Mouse (Mus musculus) forebrain, embryonic 11.5 days (tissue): ENCODE measurements around the gene Fbxo42. TPM values are rescaled to one million over a fixed set of nuclear protein-coding genes. Genes with fewer than 3 reads are reported as not detected.

Source experiments
- ATAC-seq: fragments of 200-750 bp; cut with Nextera tagmentation; replicated peaks from 2 replicates; pipeline ENCODE4 v1.8.0; 2017; ENCODE audit warnings: moderate TSS enrichment; ENCODE audit not compliant: low FRiP score
- DNase-seq: peaks from one replicate; pipeline ENCODE4 v3.0.0-alpha.2; 2017; ENCODE audit warnings: low spot score
- H3K27ac ChIP-seq: fragments of 300-500 bp; sonication (generic); 2 replicates; pipeline ENCODE4 v1.5.1; 2014; ENCODE audit warnings: low read depth, low read length
- H3K27me3 ChIP-seq: fragments of 300-500 bp; sonication (generic); 2 replicates; pipeline ENCODE4 v1.6.1; 2014; ENCODE audit warnings: mild to moderate bottlenecking, low read length, mixed read lengths; ENCODE audit not compliant: control insufficient read depth, insufficient read depth
- H3K36me3 ChIP-seq: fragments of 300-500 bp; sonication (generic); 2 replicates; pipeline ENCODE4 v1.6.1; 2014; ENCODE audit warnings: mild to moderate bottlenecking, low read length, moderate library complexity, mixed read lengths; ENCODE audit not compliant: control insufficient read depth, insufficient read depth
- H3K4me1 ChIP-seq: fragments of 300-500 bp; sonication (generic); replicated peaks from 2 replicates; pipeline ENCODE4 v1.6.1; 2014; ENCODE audit warnings: low read length, mixed read lengths; ENCODE audit not compliant: control insufficient read depth, insufficient read depth
- H3K4me2 ChIP-seq: fragments of 300-500 bp; sonication (generic); 2 replicates; pipeline ENCODE4 v1.6.1; 2014; ENCODE audit warnings: low read depth, mild to moderate bottlenecking, low read length, moderate library complexity, mixed read lengths; ENCODE audit not compliant: severe bottlenecking
- H3K4me3 ChIP-seq: fragments of 300-500 bp; sonication (generic); 2 replicates; pipeline ENCODE4 v1.5.1; 2014; ENCODE audit warnings: low read depth, low read length
- H3K9ac ChIP-seq: fragments of 300-500 bp; sonication (generic); 2 replicates; pipeline ENCODE4 v1.6.1; 2014; ENCODE audit warnings: low read length
- H3K9me3 ChIP-seq: fragments of 300-500 bp; sonication (generic); 2 replicates; pipeline ENCODE4 v1.6.1; 2016; ENCODE audit warnings: low read length, mixed read lengths; ENCODE audit not compliant: control insufficient read depth
- WGBS: fragments of 180-500 bp; shearing (Covaris S2); extraction: QIAGEN DNeasy Blood & Tissue Kit; methylation state at CpG from one replicate; pipeline ENCODE4 v1.1.7; 2014; 5-methylcytosine and 5-hydroxymethylcytosine counted together
- polyA plus RNA-seq: library from polyadenylated mRNA; unstranded; fragments of >200 nt; fragmentation: Nextera tagmentation; extraction: Ambion mirVana; gene quantifications from 2 replicates; pipeline ENCODE4 v1.2.1, GENCODE M21; 2014

The Fbxo42 gene
- polyA plus RNA-seq, 1 experiment from 2014 or later: 31.6 TPM

DNA sequence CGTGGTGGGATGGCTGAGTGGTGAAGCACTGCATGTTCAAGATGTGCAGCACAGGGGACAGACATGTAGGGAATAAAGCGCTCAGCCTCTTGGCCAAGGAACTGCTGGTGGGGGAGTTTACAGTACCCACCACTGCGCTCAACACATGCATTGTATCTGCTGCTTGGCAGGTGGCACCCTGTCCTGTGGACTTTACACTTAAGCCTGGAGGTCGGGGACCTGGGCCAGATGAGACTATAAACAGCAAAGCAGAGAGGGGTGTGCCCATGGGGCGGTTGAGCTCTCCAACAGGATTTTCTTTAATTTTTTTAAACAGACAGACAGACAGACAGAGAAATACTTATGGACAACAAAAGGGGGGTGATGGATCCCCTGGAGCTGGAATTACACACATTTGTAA lies 59.4 kb downstream of the Fbxo42 start:
- Histone ChIP-seq H3K9ac (no peak overlapping the region), H3K4me2 (no peak overlapping the region), H3K27ac (no peak overlapping the region), H3K36me3 (no peaks in the 10 kb centered on the region), H3K9me3 (no peaks in the 10 kb centered on the region), H3K27me3 (no peaks in the 10 kb centered on the region), H3K4me3 (no peak overlapping the region), H3K4me1 (no peaks in the 10 kb centered on the region)
- no peak for ATAC-seq
- no peak for DNase-seq
- 92% methylated on average over 5 of the region's 5 CpGs for WGBS

DNA sequence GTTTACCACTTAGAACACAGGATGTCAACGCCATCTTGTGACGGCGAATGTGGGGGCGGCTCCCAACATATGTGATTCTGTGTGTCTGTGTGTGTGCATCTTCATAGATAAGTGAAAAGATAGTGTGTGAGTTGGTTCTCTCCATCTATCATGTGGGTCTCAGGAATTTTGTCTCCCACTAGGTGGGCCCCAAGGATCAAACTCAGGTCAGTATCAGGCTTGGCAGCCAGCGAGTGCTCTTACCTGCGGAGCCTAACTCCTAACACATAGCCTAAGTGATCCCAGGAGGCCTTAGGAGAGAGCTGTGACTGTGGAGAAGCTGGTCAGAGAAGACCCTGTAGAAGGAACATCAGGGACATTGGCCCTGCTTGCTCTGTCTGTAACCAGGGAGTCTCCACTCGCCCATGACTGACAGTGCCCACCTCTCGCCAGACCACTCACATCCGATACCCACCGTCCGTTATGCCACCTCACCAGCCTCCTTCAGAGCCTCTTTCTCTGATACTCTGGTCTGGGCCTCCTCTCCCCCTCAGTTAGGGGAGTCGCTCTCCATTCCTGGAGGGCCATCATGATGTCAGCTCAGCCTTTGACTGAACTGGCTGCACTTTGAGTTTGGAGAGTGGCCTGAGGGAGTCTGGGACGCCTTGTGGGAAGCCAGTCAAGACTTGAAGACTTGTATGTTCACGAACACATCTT lies 63.0 kb downstream of the Fbxo42 start:
- H3K4me3 ChIP-seq: peak overlapping the region; percentile 12; the same call in 1 of the 2 replicates
- H3K4me1 ChIP-seq: peaks cover 4% of the 10 kb centered on the region; the same call in 1 of the 2 replicates
- no peaks in the 10 kb centered on the region for H3K36me3 ChIP-seq
- peak overlapping the region; percentile 28; the same call in 1 of the 2 replicates for H3K4me2 ChIP-seq
- H3K9ac ChIP-seq: no peak overlapping the region
- no peaks in the 10 kb centered on the region for H3K27me3 ChIP-seq
- DNase-seq: peak; percentile 38
- WGBS: 81% methylated on average over 14 of the region's 14 CpGs
- H3K27ac ChIP-seq: no peak overlapping the region
- H3K9me3 ChIP-seq: no peaks in the 10 kb centered on the region
- ATAC-seq: no peak

DNA sequence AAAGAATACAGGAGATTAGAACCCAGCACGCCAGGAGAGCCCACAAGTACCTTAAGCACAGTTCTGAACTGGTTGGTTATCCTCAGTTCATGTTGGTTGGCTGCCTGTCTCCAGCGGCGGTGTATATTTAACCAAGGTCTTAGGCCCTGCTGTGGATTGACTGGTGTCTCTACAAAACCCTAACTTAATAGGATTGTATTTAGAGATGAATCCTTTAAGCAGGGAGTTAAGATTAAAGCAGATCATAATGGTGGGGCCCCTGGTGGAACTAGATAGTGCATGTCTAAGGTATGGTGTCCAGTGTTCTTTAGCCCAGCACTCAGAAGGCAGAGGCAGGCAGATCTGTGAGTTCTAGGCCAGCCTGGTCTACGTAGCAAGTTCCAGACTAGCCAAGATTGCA lies 63.9 kb downstream of the Fbxo42 start:
- WGBS: 93% methylated on average over 4 of the region's 4 CpGs
- H3K9ac ChIP-seq: no peak overlapping the region

DNA sequence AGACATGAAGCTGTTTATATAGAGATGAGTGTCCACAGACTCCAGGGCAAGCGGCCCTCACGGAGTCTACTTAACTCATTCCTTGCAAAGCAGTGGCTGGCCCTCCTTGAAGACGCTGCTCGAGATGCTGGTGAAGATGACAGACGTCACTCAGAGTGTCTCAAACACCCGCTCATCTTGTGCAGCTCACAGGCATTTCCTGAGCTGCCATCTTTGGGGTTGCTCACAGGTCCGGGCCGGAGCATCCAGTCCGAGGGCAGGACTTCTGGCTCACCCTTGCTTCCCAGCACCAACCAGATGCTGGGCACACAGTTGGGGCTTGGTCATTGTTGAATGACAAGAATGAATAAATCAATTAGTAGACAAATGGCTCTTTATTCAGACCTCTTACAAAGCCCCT lies 65.2 kb downstream of the Fbxo42 start:
- no peak overlapping the region for H3K27ac ChIP-seq
- no peak overlapping the region for H3K4me3 ChIP-seq
- no peak overlapping the region for H3K4me2 ChIP-seq
- DNase-seq (peak; percentile 48), ATAC-seq (no peak)
- WGBS: 79% methylated on average over 9 of the region's 9 CpGs
- no peaks in the 10 kb centered on the region for H3K27me3 ChIP-seq
- peak overlapping the region; percentile 27; the same call in 1 of the 2 replicates for H3K9ac ChIP-seq
- H3K4me1 ChIP-seq: peaks cover 4% of the 10 kb centered on the region; the same call in 1 of the 2 replicates
- no peaks in the 10 kb centered on the region for H3K36me3 ChIP-seq
- H3K9me3 ChIP-seq: no peaks in the 10 kb centered on the region

More for the DNA sequence above, 63.9 kb downstream of the Fbxo42 start:
- ATAC-seq (no peak), DNase-seq (peak; percentile 45)
- Histone ChIP-seq H3K27ac (no peak overlapping the region), H3K4me1 (peaks cover 4% of the 10 kb centered on the region; the same call in 1 of the 2 replicates), H3K27me3 (no peaks in the 10 kb centered on the region), H3K4me3 (no peak overlapping the region), H3K4me2 (no peak overlapping the region), H3K36me3 (no peaks in the 10 kb centered on the region), H3K9me3 (no peaks in the 10 kb centered on the region)

DNA sequence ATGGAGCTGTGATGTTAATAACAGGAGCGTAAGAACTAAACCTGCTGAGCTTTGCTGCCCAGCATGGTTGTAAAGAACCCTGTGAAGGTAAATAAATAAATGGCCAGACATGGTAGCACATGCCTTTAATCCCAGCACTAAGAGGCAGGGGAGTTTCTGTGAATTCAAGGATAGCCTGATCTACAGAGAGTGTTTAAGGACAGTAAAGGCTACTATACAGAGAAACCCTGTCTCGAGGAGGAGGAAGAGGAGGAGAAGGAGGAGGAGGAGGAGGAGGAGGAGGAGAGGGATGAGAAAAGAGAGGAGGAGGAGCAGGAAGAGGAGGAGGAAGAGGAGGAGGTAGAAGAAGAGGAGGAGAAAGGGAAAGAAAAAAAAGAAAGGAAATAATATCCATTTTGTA lies 65.6 kb downstream of the Fbxo42 start:
- ATAC-seq (peak; percentile 19), DNase-seq (no peak)
- peak overlapping the region; percentile 14; the same call in 1 of the 2 replicates for H3K27ac ChIP-seq
- peak overlapping the region; percentile 27; the same call in 1 of the 2 replicates for H3K9ac ChIP-seq
- H3K9me3 ChIP-seq: no peaks in the 10 kb centered on the region
- no peaks in the 10 kb centered on the region for H3K36me3 ChIP-seq
- H3K27me3 ChIP-seq: no peaks in the 10 kb centered on the region
- peak overlapping the region; percentile 46; the same call in 1 of the 2 replicates for H3K4me3 ChIP-seq
- H3K4me1 ChIP-seq: peaks cover 4% of the 10 kb centered on the region; the same call in 1 of the 2 replicates
- peak overlapping the region; percentile 94; the same call in 1 of the 2 replicates for H3K4me2 ChIP-seq
- 32% methylated on average over 2 of the region's 2 CpGs for WGBS

DNA sequence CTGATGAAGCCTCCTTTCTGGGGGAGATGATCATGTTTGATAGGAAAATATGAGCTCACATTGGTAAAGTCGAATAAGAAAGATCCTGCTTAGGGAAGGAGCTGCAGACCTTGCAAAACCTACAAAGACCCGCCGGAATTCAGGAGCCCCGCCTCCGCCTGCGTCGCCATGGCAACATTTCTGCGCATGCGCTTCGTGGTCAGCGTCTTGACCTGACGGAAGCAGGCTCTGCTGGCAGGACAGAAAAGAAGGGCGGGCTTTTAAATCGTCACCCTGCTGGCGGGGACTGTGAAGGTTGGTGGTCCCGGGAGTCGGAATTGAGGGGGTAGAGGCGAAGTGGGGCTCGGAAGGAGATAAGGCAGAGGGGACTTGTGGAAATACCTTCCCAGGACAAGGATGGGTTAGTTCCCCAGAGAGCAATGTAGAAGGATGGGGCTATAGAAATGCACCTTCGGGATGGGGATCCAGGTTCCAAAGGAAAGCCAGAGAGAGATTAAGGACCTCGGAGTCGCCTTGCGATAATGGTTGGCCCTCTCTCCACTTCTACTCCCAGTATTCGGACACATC lies 66.1 kb downstream of the Fbxo42 start, which contains the start of gene Rsg1:
Rsg1 (plus strand) TSS at position 187 of the 567 bp plus-strand sequence.
- Histone ChIP-seq H3K4me2 (peak within 1 kb of the TSS; percentile 94), H3K4me1 (peaks cover 4% of the 10 kb centered on the region; the same call in 1 of the 2 replicates), H3K27me3 (no peaks in the 10 kb centered on the region), H3K27ac (peak within 1 kb of the TSS; percentile 14; the same call in 1 of the 2 replicates), H3K4me3 (peak within 1 kb of the TSS; percentile 46), H3K9me3 (no peaks in the 10 kb centered on the region), H3K36me3 (no peaks in the 10 kb centered on the region), H3K9ac (peak within 1 kb of the TSS; percentile 68)
- WGBS: under 1% methylated on average over 24 of the region's 24 CpGs
- DNase-seq (peak; percentile 99), ATAC-seq (peak; percentile 85)

DNA sequence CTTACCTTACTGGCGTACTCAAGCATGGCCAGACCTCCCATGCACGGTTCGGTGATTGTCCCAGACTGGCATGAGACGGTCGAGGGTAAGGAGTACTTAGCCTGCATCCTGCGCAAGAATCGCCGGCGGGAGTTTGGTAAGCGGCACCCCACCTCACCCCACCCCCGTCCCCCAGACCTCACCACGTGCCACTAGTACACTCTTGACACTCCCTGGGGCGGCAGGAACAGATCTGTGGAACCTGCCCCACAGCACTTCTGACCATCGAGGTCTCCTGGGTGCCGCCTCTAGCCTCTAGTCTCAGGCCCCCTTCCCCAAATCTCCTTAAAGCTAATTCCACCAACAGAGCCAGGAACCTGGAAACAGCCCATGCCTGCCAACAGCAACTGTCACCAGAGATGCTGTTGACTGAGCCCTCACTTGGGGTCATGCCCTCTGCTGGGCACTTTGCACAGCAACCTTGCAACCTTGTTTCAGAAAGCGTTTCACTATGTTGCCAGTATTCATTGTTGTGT lies 66.7 kb downstream of the Fbxo42 start:
- no peaks in the 10 kb centered on the region for H3K36me3 ChIP-seq
- WGBS: 2% methylated on average over 16 of the region's 16 CpGs
- peaks cover 4% of the 10 kb centered on the region; the same call in 1 of the 2 replicates for H3K4me1 ChIP-seq
- no peaks in the 10 kb centered on the region for H3K9me3 ChIP-seq
- peak overlapping the region; percentile 46 for H3K4me3 ChIP-seq
- peak overlapping the region; percentile 68 for H3K9ac ChIP-seq
- H3K27ac ChIP-seq: no peak overlapping the region
- no peaks in the 10 kb centered on the region for H3K27me3 ChIP-seq
- ATAC-seq (peak; percentile 74), DNase-seq (peak; percentile 67)
- H3K4me2 ChIP-seq: peak overlapping the region; percentile 94

DNA sequence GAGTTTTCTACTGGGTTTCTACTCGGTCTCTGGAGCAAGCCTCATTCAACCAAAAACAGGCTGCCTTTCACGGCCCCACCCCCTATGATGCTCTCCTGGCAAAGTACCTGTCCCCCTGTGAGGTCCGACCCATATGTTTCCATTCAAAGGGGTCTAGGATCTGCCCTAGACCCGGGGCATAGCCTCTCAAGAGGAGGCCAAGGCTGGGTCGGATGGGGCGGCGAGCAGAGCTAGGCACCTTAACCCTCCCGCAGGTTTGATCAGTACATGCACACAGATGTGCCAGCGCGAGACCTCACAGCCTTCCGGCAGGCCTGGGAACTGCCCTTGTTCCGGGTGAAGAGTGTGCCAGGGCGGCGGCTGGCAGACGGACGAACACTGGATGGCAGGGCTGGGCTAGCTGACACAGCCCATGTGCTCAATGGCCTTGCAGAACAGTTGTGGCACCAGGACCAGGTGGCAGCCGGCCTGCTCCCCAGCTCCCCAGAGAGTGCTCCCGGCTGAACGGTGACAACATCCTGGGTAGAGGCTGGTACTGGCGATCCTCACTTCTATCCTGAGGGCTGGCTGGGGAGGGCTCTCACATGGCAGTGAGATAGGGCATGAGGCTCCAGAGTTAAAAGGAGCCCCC lies 72.0 kb downstream of the Fbxo42 start:
- Histone ChIP-seq H3K36me3 (no peaks in the 10 kb centered on the region), H3K4me1 (no peaks in the 10 kb centered on the region; the same call in 1 of the 2 replicates), H3K4me2 (no peak overlapping the region), H3K27me3 (no peaks in the 10 kb centered on the region), H3K27ac (no peak overlapping the region), H3K9ac (no peak overlapping the region), H3K9me3 (no peaks in the 10 kb centered on the region), H3K4me3 (no peak overlapping the region)
- DNase-seq (peak; percentile 48), ATAC-seq (no peak)
- WGBS: 92% methylated on average over 20 of the region's 20 CpGs
